ENCODE assay signal across 10 mouse cellular contexts in the genomic region with DNA sequence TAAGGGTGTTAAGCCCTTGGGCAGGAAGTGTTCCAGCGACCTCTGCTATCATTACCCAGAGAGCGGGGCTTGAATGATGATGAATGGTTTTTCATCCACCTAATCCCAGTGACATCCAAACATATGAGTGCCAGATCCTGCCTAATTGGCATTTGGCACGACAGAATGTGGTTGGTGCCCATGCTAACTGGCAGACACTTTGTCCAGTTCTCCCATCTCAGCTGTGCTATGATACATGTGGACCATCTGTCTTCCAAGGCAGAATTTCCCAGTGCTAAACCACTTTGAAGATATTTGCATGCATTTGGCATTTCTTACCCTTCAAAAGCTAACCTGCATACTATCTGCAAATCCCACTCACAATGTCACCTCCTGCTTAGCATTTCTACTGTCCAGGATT.
DNase-seq lines count a peak whose midpoint lies in the region; ATAC-seq and TF ChIP-seq lines count a peak whose summit lies in the region.
"Had no signal": no experiment of that assay in that cellular context is flagged by ENCODE, and none has a peak within 500 bp of the region (broad histone marks: within the 10 kb centered on the region; RNA-seq: fewer than 3 reads in every experiment).

No protein-coding gene starts in this region.

- H3K4me3 ChIP-seq in lung, embryonic 15.5 days = no peak overlapping the region
- H3K4me3 ChIP-seq in cerebellum, adult 2 months (replicated peaks; ENCODE audit: insufficient read depth, low read depth, low read length) = no peak overlapping the region
- no peak overlapping the region for H3K4me3 ChIP-seq in midbrain, embryonic 15.5 days
- H3K4me3 ChIP-seq: heart, embryonic 12.5 days; liver, embryonic 13.5 days had no signal

- H3K9me3 ChIP-seq in lung, embryonic 15.5 days = no peaks in the 10 kb centered on the region
- H3K9me3 ChIP-seq in midbrain, embryonic 15.5 days = no peaks in the 10 kb centered on the region
- H3K9me3 ChIP-seq: heart, embryonic 12.5 days; liver, embryonic 13.5 days had no signal

- peaks cover 12% of the 10 kb centered on the region for H3K4me1 ChIP-seq in lung, embryonic 15.5 days
- no peaks in the 10 kb centered on the region; the same call in 1 of the 2 replicates for H3K4me1 ChIP-seq in cerebellum, adult 2 months (ENCODE audit: control insufficient read depth, insufficient read depth, low read length)
- no peaks in the 10 kb centered on the region for H3K4me1 ChIP-seq in midbrain, embryonic 15.5 days
- H3K4me1 ChIP-seq: liver, embryonic 13.5 days had no signal

- H3K4me2 ChIP-seq in lung, embryonic 15.5 days = no peak overlapping the region
- no peak overlapping the region for H3K4me2 ChIP-seq in midbrain, embryonic 15.5 days
- H3K4me2 ChIP-seq: liver, embryonic 13.5 days had no signal

- WGBS in lung, embryonic 15.5 days = 40% methylated on average over 3 of the region's 3 CpGs
- 6% methylated on average over 3 of the region's 3 CpGs for WGBS in cerebellum, adult 2 months
- 48% methylated on average over 3 of the region's 3 CpGs for WGBS in midbrain, embryonic 15.5 days

- no peak for TF ChIP-seq CTCF in cerebellum, adult 2 months (IDR thresholded peaks at IDR 0.05; ENCODE audit: borderline replicate concordance, insufficient read depth, low read depth, low read length)

- TF ChIP-seq POLR2A in cerebellum, adult 2 months (IDR thresholded peaks at IDR 0.05; ENCODE audit: borderline replicate concordance, insufficient read depth, low read length) = no peak

- no peak for DNase-seq in lung, postnatal 10 days
- peak; percentile 33 to 63 for DNase-seq in cerebellum, adult 2 months
- peak; percentile 30 to 67 for DNase-seq in layer of hippocampus, adult 18-20 months (ENCODE audit: low spot score in 2 of 2)
- no peak for DNase-seq in gastrocnemius, postnatal 25 days
- no peak for DNase-seq in spleen, adult 18-20 months
- DNase-seq in embryo, embryonic 10 days (ENCODE audit: low spot score) = no peak
- DNase-seq: liver, embryonic 13.5 days had no signal

- no peaks in the 10 kb centered on the region for H3K27me3 ChIP-seq in lung, embryonic 15.5 days
- no peaks in the 10 kb centered on the region for H3K27me3 ChIP-seq in cerebellum, adult 2 months (ENCODE audit: control insufficient read depth, insufficient read depth, low read length)
- no peaks in the 10 kb centered on the region for H3K27me3 ChIP-seq in midbrain, embryonic 15.5 days (replicated peaks)
- H3K27me3 ChIP-seq: heart, embryonic 12.5 days; liver, embryonic 13.5 days had no signal

- peak overlapping the region; percentile 7; the same call in 1 of the 2 replicates for H3K27ac ChIP-seq in lung, embryonic 15.5 days
- no peak overlapping the region for H3K27ac ChIP-seq in cerebellum, adult 2 months (ENCODE audit: insufficient read depth, low read length)
- H3K27ac ChIP-seq in midbrain, embryonic 15.5 days = no peak overlapping the region
- H3K27ac ChIP-seq: liver, embryonic 13.5 days had no signal

- no peak for ATAC-seq in lung, embryonic 15.5 days (ENCODE audit: borderline replicate concordance, extremely low read depth, low FRiP score, low TSS enrichment)
- ATAC-seq in midbrain, embryonic 15.5 days (replicated peaks) = peak; percentile 76; the same call in 1 of the 2 replicates

- no peak overlapping the region for H3K9ac ChIP-seq in lung, embryonic 15.5 days
- H3K9ac ChIP-seq in midbrain, embryonic 15.5 days = no peak overlapping the region
- H3K9ac ChIP-seq: heart, embryonic 12.5 days; liver, embryonic 13.5 days had no signal

- H3K36me3 ChIP-seq in lung, embryonic 15.5 days = no peaks in the 10 kb centered on the region
- no peaks in the 10 kb centered on the region for H3K36me3 ChIP-seq in midbrain, embryonic 15.5 days (replicated peaks)
- H3K36me3 ChIP-seq: heart, embryonic 12.5 days; liver, embryonic 13.5 days had no signal

Comparison
In these comparisons a context has a peak if more than half of its experiments do, and no peak if none do; other contexts are left out.
1. DNase-seq: peak in cerebellum, adult 2 months (2 of 2) and layer of hippocampus, adult 18-20 months (2 of 2); none in lung, postnatal 10 days (single experiment), gastrocnemius, postnatal 25 days (single experiment), spleen, adult 18-20 months (0 of 2) and embryo, embryonic 10 days (single experiment).